In genomic region chr5:123968468-123968867, GRCm38 (mm10) we compare ENCODE assay signal across 20 mouse cellular contexts. TPM values are rescaled to one million over a fixed set of nuclear protein-coding genes. Genes with fewer than 3 reads are reported as not detected.
DNase-seq lines count a peak whose midpoint lies in the region; ATAC-seq and TF ChIP-seq lines count a peak whose summit lies in the region.
"Had no signal": no experiment of that assay in that cellular context is flagged by ENCODE, and none has a peak within 500 bp of the region (broad histone marks: within the 10 kb centered on the region; RNA-seq: fewer than 3 reads in every experiment).

No protein-coding gene starts in this region.

- H3K4me3 ChIP-seq in intestine, embryonic 15.5 days (replicated peaks) = no peak overlapping the region
- no peak overlapping the region for H3K4me3 ChIP-seq in intestine, embryonic 16.5 days (ENCODE audit: low read length)
- H3K4me3 ChIP-seq in myocyte = no peak overlapping the region
- H3K4me3 ChIP-seq in midbrain, embryonic 13.5 days (replicated peaks) = no peak overlapping the region
- H3K4me3 ChIP-seq: embryonic facial prominence, embryonic 10.5 days; embryonic facial prominence, embryonic 12.5 days; forebrain, embryonic 13.5 days; forebrain, embryonic 15.5 days had no signal

- no peak for TF ChIP-seq POLR2A in myocyte (IDR thresholded peaks at IDR 0.05; ENCODE audit: insufficient read length, low read depth)

- no peaks in the 10 kb centered on the region for H3K9me3 ChIP-seq in intestine, embryonic 15.5 days
- H3K9me3 ChIP-seq in intestine, embryonic 16.5 days (ENCODE audit: control insufficient read depth, low read length) = no peaks in the 10 kb centered on the region
- no peaks in the 10 kb centered on the region for H3K9me3 ChIP-seq in midbrain, embryonic 13.5 days
- H3K9me3 ChIP-seq: embryonic facial prominence, embryonic 10.5 days; embryonic facial prominence, embryonic 12.5 days; forebrain, embryonic 13.5 days; forebrain, embryonic 15.5 days had no signal

- H3ac ChIP-seq in myocyte (ENCODE audit: control insufficient read depth, insufficient read length) = no peak overlapping the region

- no peak overlapping the region for H3K4me2 ChIP-seq in intestine, embryonic 15.5 days (replicated peaks)
- H3K4me2 ChIP-seq in intestine, embryonic 16.5 days (ENCODE audit: low read depth, low read length) = no peak overlapping the region
- no peak overlapping the region for H3K4me2 ChIP-seq in myocyte (ENCODE audit: low read depth)
- H3K4me2 ChIP-seq in midbrain, embryonic 13.5 days (replicated peaks) = no peak overlapping the region
- H3K4me2 ChIP-seq: embryonic facial prominence, embryonic 12.5 days; forebrain, embryonic 13.5 days; forebrain, embryonic 15.5 days had no signal

- ATAC-seq in intestine, embryonic 15.5 days = peak; percentile 52
- peak; percentile 72 for ATAC-seq in intestine, embryonic 16.5 days
- no peak for ATAC-seq in midbrain, embryonic 13.5 days
- ATAC-seq: forebrain, embryonic 13.5 days; forebrain, embryonic 15.5 days had no signal

- no peak overlapping the region for H3K27ac ChIP-seq in intestine, embryonic 15.5 days
- peak overlapping the region; percentile 72 for H3K27ac ChIP-seq in intestine, embryonic 16.5 days (ENCODE audit: low read length)
- no peak overlapping the region for H3K27ac ChIP-seq in midbrain, embryonic 13.5 days
- H3K27ac ChIP-seq: embryonic facial prominence, embryonic 10.5 days; embryonic facial prominence, embryonic 12.5 days; forebrain, embryonic 13.5 days; forebrain, embryonic 15.5 days had no signal

- H3K36me3 ChIP-seq in intestine, embryonic 15.5 days = no peaks in the 10 kb centered on the region
- no peaks in the 10 kb centered on the region for H3K36me3 ChIP-seq in intestine, embryonic 16.5 days (ENCODE audit: control insufficient read depth, insufficient read depth, low read length)
- H3K36me3 ChIP-seq in myocyte (ENCODE audit: control insufficient read depth, insufficient read depth) = no peaks in the 10 kb centered on the region
- H3K36me3 ChIP-seq in midbrain, embryonic 13.5 days = no peaks in the 10 kb centered on the region
- H3K36me3 ChIP-seq: embryonic facial prominence, embryonic 10.5 days; embryonic facial prominence, embryonic 12.5 days; forebrain, embryonic 15.5 days had no signal

- H3K27me3 ChIP-seq in intestine, embryonic 15.5 days (replicated peaks) = peaks cover 3% of the 10 kb centered on the region
- H3K27me3 ChIP-seq in intestine, embryonic 16.5 days (replicated peaks; ENCODE audit: control insufficient read depth, insufficient read depth, low read length) = no peaks in the 10 kb centered on the region
- no peaks in the 10 kb centered on the region for H3K27me3 ChIP-seq in myocyte (ENCODE audit: control insufficient read depth, insufficient read depth, insufficient read length)
- no peaks in the 10 kb centered on the region for H3K27me3 ChIP-seq in midbrain, embryonic 13.5 days
- H3K27me3 ChIP-seq: forebrain, embryonic 13.5 days; forebrain, embryonic 15.5 days had no signal

- no peaks in the 10 kb centered on the region for H3K79me2 ChIP-seq in myocyte (ENCODE audit: control insufficient read depth, insufficient read depth)

- DNase-seq in gastrocnemius, postnatal 4 days (ENCODE audit: low spot score in 2 of 2) = no peak
- DNase-seq in left cerebral cortex, adult 8-10 months (ENCODE audit: low spot score in 2 of 2) = no peak
- DNase-seq: adrenal gland, adult 2 months; adrenal gland, postnatal 10 days; adrenal gland, postnatal 25 days; cerebellum, adult 11 months; cerebellum, adult 18-20 months; cerebellum, adult 8-10 months; cerebellum, postnatal 10 days; cerebellum, postnatal 25 days had no signal

- H3K4me1 ChIP-seq in intestine, embryonic 15.5 days (replicated peaks) = 0 out of 2 replicates have a peak, but pooled peaks cover 3% of the 10 kb centered on the region
- H3K4me1 ChIP-seq in intestine, embryonic 16.5 days (ENCODE audit: control insufficient read depth, insufficient read depth, low read length) = peaks cover 17% of the 10 kb centered on the region; the same call in 1 of the 2 replicates
- H3K4me1 ChIP-seq in midbrain, embryonic 13.5 days (replicated peaks) = 0 out of 2 replicates have a peak, but pooled peaks cover 5% of the 10 kb centered on the region
- H3K4me1 ChIP-seq: embryonic facial prominence, embryonic 12.5 days; forebrain, embryonic 13.5 days; forebrain, embryonic 15.5 days had no signal

- H3K9ac ChIP-seq in intestine, embryonic 15.5 days = no peak overlapping the region
- no peak overlapping the region for H3K9ac ChIP-seq in intestine, embryonic 16.5 days (ENCODE audit: low read depth, low read length)
- no peak overlapping the region for H3K9ac ChIP-seq in midbrain, embryonic 13.5 days (replicated peaks)
- H3K9ac ChIP-seq: embryonic facial prominence, embryonic 12.5 days; forebrain, embryonic 13.5 days; forebrain, embryonic 15.5 days had no signal

- WGBS in intestine, embryonic 15.5 days = 60% methylated on average over 5 of the region's 5 CpGs
- WGBS in intestine, embryonic 16.5 days = 62% methylated on average over 5 of the region's 5 CpGs
- WGBS in midbrain, embryonic 13.5 days = 91% methylated on average over 5 of the region's 5 CpGs

TF ChIP-seq in myocyte, 11 proteins besides CTCF, POLR2A, EP300 and RAD21:
- no peak for TF ChIP-seq TCF12 (IDR thresholded peaks at IDR 0.05; ENCODE audit: insufficient read depth, poor library complexity, severe bottlenecking)
- TF ChIP-seq E2F4 (IDR thresholded peaks at IDR 0.05; ENCODE audit: insufficient read depth) = no peak
- TF ChIP-seq TCF3 (IDR thresholded peaks at IDR 0.05; ENCODE audit: insufficient read length, low read depth) = no peak
- TF ChIP-seq MYOD1 (IDR thresholded peaks at IDR 0.05; ENCODE audit: control insufficient read depth in 1 of 3, insufficient read length in 2 of 3, low read depth in 2 of 3) = peak in 2 of 3 experiments; percentile 70 to 89
- TF ChIP-seq MAX (IDR thresholded peaks at IDR 0.05; ENCODE audit: low read depth) = no peak
- TF ChIP-seq POLR2AphosphoS2 (IDR thresholded peaks at IDR 0.05; ENCODE audit: insufficient read length, low read depth) = no peak
TF ChIP-seq in myocyte: peak in this region for 1.

RNA-seq across cellular contexts. Expression of gene Hip1r, which starts 5.0 kb away (rescaled TPM):
- 26.0 and 29.3 TPM in 2 replicates for polyA plus RNA-seq in intestine, embryonic 15.5 days (2015; fragmentation: Nextera tagmentation; extraction: Ambion mirVana)
- polyA plus RNA-seq in intestine, embryonic 16.5 days (2015; fragmentation: Nextera tagmentation; extraction: Ambion mirVana) = 33.8 and 34.8 TPM in 2 replicates
- polyA plus RNA-seq in myocyte (2012; fragmentation: generic; extraction: Trizol) = 10.5 TPM
- 1 to 10 TPM; 5.5 to 6.6 TPM for total RNA-seq in gastrocnemius, postnatal 4 days (2021)
- polyA plus RNA-seq in midbrain, embryonic 13.5 days (2015; fragmentation: Nextera tagmentation; extraction: Ambion mirVana) = 19.0 and 20.1 TPM in 2 replicates
- 10 to 100 TPM; 59.9 to 72.4 (median 63.5) TPM for total RNA-seq in left cerebral cortex, adult 8-10 months (2022)

RNA-seq across cellular contexts. Expression of gene Ccdc62, which starts 38.0 kb away (rescaled TPM):
- 4.7 and 5.1 TPM in 2 replicates for polyA plus RNA-seq in intestine, embryonic 15.5 days (2015; fragmentation: Nextera tagmentation; extraction: Ambion mirVana)
- polyA plus RNA-seq in intestine, embryonic 16.5 days (2015; fragmentation: Nextera tagmentation; extraction: Ambion mirVana) = 5.1 and 5.2 TPM in 2 replicates
- polyA plus RNA-seq in myocyte (2012; fragmentation: generic; extraction: Trizol) = 4.7 TPM
- total RNA-seq in gastrocnemius, postnatal 4 days (2021) = 1 to 10 TPM; 2.5 to 4.1 TPM
- 5.1 and 8.0 TPM in 2 replicates for polyA plus RNA-seq in midbrain, embryonic 13.5 days (2015; fragmentation: Nextera tagmentation; extraction: Ambion mirVana)
- 1 to 10 TPM; 2.0 to 6.9 (median 5.4) TPM for total RNA-seq in left cerebral cortex, adult 8-10 months (2022)

RNA-seq across cellular contexts. Expression of gene Gm43518, which starts 41.2 kb away (rescaled TPM):
- polyA plus RNA-seq in intestine, embryonic 15.5 days (2015; fragmentation: Nextera tagmentation; extraction: Ambion mirVana) = 1.5 and 2.2 TPM in 2 replicates
- 1.2 and 2.8 TPM in 2 replicates for polyA plus RNA-seq in intestine, embryonic 16.5 days (2015; fragmentation: Nextera tagmentation; extraction: Ambion mirVana)
- not detected for polyA plus RNA-seq in myocyte (2012; fragmentation: generic; extraction: Trizol)
- under 1 TPM in 1 of 2 experiments, not detected in 1; 0.69 TPM for total RNA-seq in gastrocnemius, postnatal 4 days (2021)
- 3.3 and 4.3 TPM in 2 replicates for polyA plus RNA-seq in midbrain, embryonic 13.5 days (2015; fragmentation: Nextera tagmentation; extraction: Ambion mirVana)
- 1 to 10 TPM in 1 of 4 experiments, not detected in 3; 1.2 TPM for total RNA-seq in left cerebral cortex, adult 8-10 months (2022)
- total RNA-seq: adrenal gland, postnatal 10 days; ES-E14 had no signal
- polyA plus RNA-seq: adrenal gland, adult 2 months; C2C12 had no signal
